Mouse (Mus musculus) urinary bladder, postnatal 4 days (tissue): ENCODE data around the gene Txnrd2.

Experiments
- DNase-seq, 2 experiments: peaks; one replicate each; pipeline ENCODE4 v3.0.0; 2021 to 2022; ENCODE audit warnings: low spot score in 2 of 2

The Txnrd2 gene

GRCm38 (mm10) chr16:18426215-18426791 lies at the start of gene Txnrd2:
Gene Txnrd2, plus strand, starts transcription at chr16:18426384.
- peak; percentile 82 to 83 for DNase-seq

DNA sequence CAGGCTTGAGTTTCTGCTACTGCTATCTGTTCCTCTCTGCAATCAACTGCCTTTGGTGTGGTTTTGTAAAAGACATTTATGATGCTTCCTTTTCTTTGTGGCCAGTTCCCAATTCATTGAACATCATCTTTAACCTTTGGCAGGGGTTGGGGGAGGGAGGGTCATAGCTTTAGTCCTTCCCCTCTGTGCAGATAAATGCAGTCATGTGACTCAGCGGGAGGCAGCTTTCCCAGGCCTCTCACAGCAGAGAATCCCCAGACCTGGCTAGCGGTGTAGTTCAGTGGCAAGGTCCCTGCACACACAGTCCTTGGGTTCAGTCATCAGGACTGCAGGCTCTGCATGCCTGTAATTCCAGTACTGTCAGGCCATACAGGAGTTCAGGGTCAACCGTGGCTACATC lies 49.0 kb upstream of the Txnrd2 start:
- peak in 1 of 2 experiments; percentile 16 for DNase-seq

DNA sequence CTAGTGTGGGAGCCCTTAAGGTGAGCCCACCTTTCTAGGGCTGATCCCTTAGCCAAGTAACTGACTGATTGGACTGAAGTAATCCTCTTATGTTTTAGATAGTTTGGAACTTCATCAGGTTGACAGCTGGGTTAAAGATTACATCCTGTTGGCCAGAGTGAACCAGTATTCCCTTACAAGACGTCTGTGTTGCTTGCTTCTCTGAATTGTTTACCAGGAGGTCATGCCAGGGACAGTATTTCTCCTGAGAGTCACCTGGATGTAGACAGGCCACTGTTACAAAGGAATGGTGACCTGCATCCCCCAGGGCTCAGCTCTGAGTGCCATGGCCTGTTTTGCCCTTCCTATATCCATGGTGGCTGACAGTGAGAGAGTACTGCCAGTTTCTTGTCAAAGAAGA lies 47.7 kb upstream of the Txnrd2 start:
- DNase-seq: no peak

DNA sequence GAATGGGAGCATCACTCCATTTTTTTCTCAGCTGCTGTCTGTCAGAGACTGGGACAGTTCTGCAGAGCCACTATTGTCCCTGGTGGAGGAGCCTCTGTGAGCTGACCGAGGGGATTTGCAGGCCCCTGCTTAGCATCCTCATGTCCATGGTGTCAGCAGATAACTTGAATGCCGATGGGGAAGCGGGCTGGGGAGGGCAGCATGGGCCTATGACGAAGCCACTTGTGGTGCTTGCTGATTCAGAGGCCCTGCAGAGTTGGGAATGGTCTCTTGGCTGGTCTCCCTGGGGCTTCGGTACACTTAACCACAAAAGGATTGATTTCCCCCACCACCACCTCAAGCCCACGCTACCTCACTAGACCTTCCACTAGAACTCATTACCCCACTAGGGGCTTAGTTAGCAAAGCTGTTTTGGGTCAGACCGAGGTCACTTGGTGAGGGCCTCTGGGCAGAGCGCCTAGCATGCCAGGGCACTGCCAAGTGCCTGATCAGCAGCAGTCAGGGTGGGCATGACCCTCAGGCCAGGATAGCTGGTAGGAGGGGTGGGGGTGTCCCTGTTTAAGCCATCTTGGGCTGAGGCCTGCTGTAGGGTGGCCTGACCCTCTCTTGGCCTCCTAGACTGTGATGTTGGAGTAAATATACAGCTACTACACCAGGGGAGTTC lies 46.7 kb upstream of the Txnrd2 start:
- peak in 1 of 2 experiments; percentile 15 for DNase-seq

DNA sequence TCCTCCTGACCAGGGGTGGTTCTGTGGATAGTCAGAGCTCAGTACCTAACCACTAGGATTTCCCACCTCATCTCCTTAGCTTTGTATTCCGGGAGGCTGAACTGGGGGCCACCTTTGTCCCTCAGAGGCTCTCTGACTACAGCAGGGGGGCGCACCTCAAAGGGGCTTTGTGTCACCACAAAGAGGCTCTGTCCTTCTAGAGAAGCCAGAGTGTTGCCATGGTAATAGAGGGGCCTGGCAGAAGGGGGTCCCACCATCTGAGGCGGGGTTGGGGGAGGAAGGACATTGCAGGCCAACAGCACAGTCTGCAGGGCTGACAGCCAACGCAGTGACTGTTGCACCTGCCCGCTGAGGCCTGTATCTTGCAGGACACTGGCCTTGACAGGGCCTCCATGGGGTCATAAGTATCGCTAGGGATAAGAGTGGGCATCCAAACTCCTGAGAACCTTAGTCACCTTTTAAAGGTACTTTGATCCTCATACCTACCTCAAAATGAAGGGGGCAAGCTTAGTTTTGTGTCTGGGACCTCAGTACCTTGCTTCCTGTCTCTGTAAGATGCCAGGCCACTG lies 45.6 kb upstream of the Txnrd2 start:
- DNase-seq: peak in 1 of 2 experiments; percentile 13

DNA sequence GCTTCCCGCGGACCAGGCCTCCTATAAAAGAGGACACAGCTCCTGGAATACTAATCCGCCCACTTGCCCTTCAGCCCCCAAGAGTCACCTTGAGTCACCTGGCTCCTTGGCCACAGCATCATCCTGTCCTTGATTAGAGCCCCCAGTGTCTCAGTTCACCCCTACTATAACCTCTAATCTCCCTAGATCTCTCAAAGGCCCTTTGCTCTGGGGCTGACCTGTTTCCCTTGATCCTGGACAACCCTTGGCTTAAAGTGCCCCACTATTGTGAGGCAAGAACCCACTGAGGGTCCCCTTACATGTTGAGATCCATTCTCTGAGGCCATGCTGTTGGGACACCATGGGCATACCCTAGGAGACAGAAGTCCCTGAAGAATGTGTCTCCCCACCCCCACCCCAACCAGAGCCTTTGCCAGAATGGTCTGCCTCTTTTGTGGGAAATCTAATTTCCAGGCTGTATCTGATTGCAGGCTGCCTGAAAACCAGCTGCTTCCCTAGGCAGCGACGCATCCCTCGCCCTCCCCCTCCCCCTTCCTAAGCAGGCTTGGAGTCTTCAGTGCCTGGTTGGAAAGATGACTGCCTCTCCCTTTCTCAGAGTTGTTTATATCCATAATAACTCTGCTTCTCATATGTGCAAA lies 44.4 kb upstream of the Txnrd2 start:
- peak in 1 of 2 experiments; percentile 13 for DNase-seq

DNA sequence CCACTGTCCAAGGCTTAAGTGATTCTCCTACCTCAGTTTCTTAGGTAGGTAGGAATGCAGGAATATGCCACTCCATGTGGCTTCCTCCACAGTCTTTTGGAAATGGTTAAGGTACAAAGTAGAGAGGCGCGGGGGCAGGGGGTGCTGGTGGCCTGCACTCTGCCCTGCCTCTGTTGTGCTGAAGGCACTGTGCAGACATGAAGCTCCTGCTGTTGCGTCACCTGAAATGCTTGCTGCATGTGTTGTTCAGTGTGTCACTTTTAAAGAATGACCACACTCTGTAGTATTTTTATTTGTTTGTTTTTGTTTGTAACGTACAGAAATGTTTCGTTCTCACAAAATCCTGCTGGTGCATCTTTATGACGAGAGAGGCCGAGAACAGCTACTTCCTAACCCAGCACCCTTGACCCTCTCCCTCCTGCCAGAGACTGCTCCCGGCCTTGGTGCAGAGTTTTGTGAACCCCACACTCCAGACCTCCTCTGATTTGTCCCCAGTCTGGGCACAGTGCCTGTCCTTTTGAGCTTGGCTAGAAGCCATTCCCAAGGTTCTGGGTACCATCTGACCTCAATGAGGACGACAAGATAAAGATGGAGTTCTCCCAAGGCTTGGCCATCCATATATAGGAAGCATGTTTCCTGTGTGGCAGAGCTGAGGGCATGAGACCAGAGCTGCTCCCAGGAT lies 43.0 kb upstream of the Txnrd2 start:
- peak in 1 of 2 experiments; percentile 18 for DNase-seq

DNA sequence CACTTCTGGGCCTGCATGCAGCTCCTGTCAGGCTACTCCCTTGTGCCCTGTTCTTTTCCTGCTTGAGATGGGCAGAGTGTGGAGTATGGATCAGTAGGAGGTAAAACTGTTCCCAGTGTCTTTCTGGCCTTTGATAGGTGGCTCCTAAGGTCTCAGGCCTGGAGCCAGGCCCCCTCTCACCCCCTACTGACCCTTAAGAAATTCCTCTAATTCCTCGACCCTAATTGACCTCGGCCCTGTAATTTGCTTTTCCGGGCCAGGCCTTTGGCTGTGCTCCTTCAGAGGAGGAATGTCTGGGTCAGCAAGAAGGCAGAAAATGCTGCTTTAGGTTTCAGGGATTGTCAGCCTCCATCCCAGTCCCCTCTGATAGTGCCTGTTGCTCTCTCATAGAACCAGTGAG lies 42.4 kb upstream of the Txnrd2 start:
- peak in 1 of 2 experiments; percentile 16 for DNase-seq

- peak in 1 of 2 experiments; percentile 15 for DNase-seq
Observed at GRCm38 (mm10) chr16:18384211-18384610, 42.0 kb upstream of the Txnrd2 start.

- no peak for DNase-seq
Observed at GRCm38 (mm10) chr16:18384659-18385058, 41.5 kb upstream of the Txnrd2 start.

- DNase-seq: no peak
Observed at GRCm38 (mm10) chr16:18385411-18385810, 40.8 kb upstream of the Txnrd2 start.

- no peak for DNase-seq
Observed at GRCm38 (mm10) chr16:18386451-18386850, 39.7 kb upstream of the Txnrd2 start.

GRCm38 (mm10) chr16:18386972-18387371 lies 39.2 kb upstream of the Txnrd2 start:
- no peak for DNase-seq

GRCm38 (mm10) chr16:18387704-18388582 lies 38.2 kb upstream of the Txnrd2 start:
- DNase-seq: no peak

DNA sequence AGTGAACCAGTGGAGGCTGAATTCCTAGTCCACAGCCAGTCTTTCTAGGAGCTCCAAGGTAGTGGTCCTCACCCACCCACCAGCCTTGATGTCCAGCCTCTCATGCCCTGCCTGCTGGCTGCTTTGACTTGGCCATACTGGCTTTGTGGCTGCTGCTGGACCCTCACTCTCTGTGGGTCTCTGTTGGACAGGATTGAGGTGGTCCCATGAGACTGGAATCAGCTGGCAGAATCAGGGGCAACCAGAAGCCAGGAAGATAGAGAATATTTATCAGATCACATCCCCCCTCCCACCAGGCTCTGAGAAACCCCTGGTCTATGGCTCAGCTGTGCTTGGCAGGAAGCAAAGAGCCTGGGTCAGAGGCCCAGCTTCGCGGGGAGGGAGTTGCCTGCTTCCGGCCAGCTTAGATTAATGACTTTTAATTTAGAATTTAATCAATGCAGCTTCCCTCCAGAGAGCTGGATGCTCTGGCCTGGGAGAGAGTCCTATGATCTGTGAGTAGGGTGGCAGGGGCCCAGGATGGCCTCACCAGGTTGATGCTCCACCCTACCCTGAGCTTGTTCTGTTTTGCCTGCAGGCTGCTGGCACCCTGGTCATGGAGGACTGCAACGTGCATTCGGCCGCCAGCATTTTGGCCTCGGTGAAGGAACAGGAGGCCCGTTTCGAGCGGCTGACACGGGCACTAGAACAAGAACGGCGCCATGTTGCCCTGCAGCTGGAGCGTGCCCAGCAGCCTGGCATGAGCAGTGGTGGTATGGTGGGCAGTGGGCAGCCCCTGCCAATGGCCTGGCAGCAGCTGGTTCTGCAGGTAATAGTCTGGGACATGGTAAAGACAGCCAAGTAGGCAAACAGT lies 37.4 kb upstream of the Txnrd2 start:
- DNase-seq: peak in 1 of 2 experiments; percentile 17

DNA sequence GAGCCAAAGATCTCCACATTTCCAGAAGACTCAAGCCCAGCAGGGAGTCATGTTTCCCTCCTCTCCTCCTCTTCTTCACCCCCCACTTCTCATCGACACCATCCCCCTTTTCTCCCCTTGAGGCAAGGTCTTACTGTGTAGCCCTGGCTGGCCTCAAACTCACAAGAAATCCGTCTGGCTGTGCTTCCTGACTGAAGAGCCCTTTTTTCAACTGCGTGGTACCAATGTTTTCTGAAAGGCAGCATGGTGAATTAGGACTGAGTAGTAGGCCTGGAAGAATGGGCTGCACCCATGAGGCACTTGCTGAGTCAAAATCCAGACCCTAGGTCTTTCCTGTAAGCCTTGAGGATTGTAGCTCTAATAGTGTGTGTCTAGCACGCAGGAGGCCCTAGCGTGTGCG lies 35.8 kb upstream of the Txnrd2 start:
- DNase-seq: peak in 1 of 2 experiments; percentile 11

DNA sequence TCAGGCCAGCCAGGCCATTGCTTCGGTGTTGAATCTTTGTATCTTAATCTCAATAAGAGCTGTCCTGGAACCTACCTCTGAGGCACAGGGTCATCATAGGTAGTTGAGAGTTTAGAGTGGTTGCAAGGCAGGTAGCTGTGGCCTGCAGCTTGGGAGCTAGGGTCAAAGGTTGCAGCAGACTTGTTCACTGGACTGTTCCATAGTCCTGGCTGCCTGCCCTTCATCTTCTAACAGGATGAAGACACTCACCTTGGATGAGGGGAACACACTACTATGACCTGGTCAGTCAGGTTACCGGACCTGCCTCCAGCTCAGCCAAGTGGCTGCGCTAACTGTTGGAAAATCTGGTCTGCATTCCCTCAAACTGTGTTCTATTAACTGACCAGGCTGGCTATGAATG lies 35.1 kb upstream of the Txnrd2 start:
- peak in 1 of 2 experiments; percentile 15 for DNase-seq

- DNase-seq: no peak
Observed at GRCm38 (mm10) chr16:18391728-18392127, 34.5 kb upstream of the Txnrd2 start.

DNA sequence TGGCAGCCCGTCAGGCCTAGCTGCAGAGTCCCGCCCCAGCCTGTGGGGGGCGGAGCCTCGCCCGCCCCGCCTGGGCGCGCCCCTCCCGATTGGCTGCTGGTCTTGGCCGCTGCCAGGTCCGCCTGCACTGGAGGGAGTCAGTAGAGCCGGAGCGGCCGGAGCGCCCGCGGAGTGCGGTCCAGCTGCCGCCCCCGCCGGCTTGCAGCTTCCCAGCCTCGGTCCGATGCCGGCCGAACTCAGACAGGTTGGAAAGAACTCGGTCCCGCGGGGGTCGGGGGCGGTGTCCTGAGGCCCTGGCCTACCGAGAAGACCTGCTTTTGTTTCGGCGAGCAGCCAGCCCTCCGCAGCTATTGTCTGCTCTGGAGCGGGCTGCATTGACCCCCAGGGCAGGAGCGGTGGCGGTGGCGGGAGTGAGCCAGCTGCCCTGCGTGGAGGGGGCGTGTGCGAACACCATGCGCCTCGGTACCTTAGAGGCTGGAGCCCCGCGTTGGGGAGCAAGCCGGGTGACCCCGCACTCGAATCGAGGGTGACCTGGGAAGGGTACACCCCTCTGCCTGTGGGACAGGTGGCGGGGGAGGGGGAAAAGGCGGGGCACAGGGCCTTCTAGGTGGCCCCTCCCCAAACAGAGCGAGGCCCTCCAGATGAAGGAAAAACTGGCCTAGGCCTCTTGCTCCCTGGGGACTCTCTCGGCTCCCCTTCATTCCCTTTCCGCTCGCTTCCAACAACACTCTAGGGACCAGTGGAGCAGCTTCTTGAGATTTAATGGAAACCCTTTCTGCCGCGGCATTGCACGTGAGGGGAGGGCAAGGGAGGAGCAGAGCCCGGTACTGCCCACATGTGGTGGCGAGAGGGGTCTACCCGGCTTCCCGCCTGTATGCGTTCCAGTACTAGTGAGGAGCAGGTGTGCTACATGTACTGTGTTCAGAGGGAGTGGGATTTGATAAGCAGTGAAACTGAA lies 33.4 kb upstream of the Txnrd2 start:
- peak; percentile 82 to 85 for DNase-seq
